Mouse (Mus musculus): ENCODE measurements at regions not wholly inside any gene's neighbourhood (a gene's known extent, or its start where the extent isn't known, plus 50 kb on each side); places are given as distances from the start of the nearest gene placed in this dataset.

GRCm38 (mm10) chr9:60995096-60995495, 200.8 kb downstream of the Uaca start:
- no peak for DNase-seq (ENCODE audit: low read depth, low spot score)

GRCm38 (mm10) chr9:60998086-60998785, 203.9 kb downstream of the Uaca start:
- no peak for DNase-seq (ENCODE audit: low read depth, low spot score)

- no peak for DNase-seq (ENCODE audit: low read depth, low spot score)
These were observed 204.7 kb downstream of the Uaca start for GRCm38 (mm10) chr9:60999001-60999529.

GRCm38 (mm10) chr9:61000232-61000631, 205.9 kb downstream of the Uaca start:
- DNase-seq (ENCODE audit: low read depth, low spot score): no peak

GRCm38 (mm10) chr9:61002572-61002971, 208.2 kb downstream of the Uaca start:
- DNase-seq (ENCODE audit: low read depth, low spot score): no peak

- no peak for DNase-seq (ENCODE audit: low read depth, low spot score)
These were observed 214.1 kb downstream of the Uaca start for GRCm38 (mm10) chr9:61008446-61008845.

- DNase-seq (ENCODE audit: low read depth, low spot score): no peak
These were observed 216.7 kb downstream of the Uaca start for GRCm38 (mm10) chr9:61011066-61011465.

- DNase-seq (ENCODE audit: low read depth, low spot score): no peak
These were observed 218.6 kb downstream of the Uaca start for GRCm38 (mm10) chr9:61012771-61013540.

GRCm38 (mm10) chr9:61014151-61014550, 219.8 kb downstream of the Uaca start:
- DNase-seq (ENCODE audit: low read depth, low spot score): no peak

- DNase-seq (ENCODE audit: low read depth, low spot score): peak; percentile 64
These were observed 221.1 kb downstream of the Uaca start for GRCm38 (mm10) chr9:61015374-61015890.

GRCm38 (mm10) chr9:61016673-61017072, 222.3 kb downstream of the Uaca start:
- no peak for DNase-seq (ENCODE audit: low read depth, low spot score)

GRCm38 (mm10) chr9:61019938-61020337, 225.6 kb downstream of the Uaca start:
- DNase-seq (ENCODE audit: low read depth, low spot score): no peak

- no peak for DNase-seq (ENCODE audit: low read depth, low spot score)
These were observed 227.5 kb downstream of the Uaca start for GRCm38 (mm10) chr9:61021810-61022209.

- no peak for DNase-seq (ENCODE audit: low read depth, low spot score)
These were observed 228.2 kb downstream of the Uaca start for GRCm38 (mm10) chr9:61022371-61023026.

GRCm38 (mm10) chr9:61025341-61025740, 231.0 kb downstream of the Uaca start:
- DNase-seq (ENCODE audit: low read depth, low spot score): no peak

GRCm38 (mm10) chr9:61028775-61029401, 234.5 kb downstream of the Uaca start:
- DNase-seq (ENCODE audit: low read depth, low spot score): no peak

- DNase-seq (ENCODE audit: low read depth, low spot score): no peak
These were observed 237.5 kb downstream of the Uaca start for GRCm38 (mm10) chr9:61031699-61032447.

- no peak for DNase-seq (ENCODE audit: low read depth, low spot score)
These were observed 238.4 kb downstream of the Uaca start for GRCm38 (mm10) chr9:61032448-61033433.

GRCm38 (mm10) chr9:61033593-61033992, 239.3 kb downstream of the Uaca start:
- no peak for DNase-seq (ENCODE audit: low read depth, low spot score)

GRCm38 (mm10) chr9:61042063-61042462, 247.7 kb downstream of the Uaca start:
- DNase-seq (ENCODE audit: low read depth, low spot score): no peak

All from retina, postnatal 7 days (tissue).